Mouse (Mus musculus) gastrocnemius, postnatal 36 days (tissue): ENCODE results near the gene Chrd. TPM values are rescaled to one million over a fixed set of nuclear protein-coding genes. Genes with fewer than 3 reads are reported as not detected.

Source experiments
- total RNA-seq, 2 experiments: library from RNA; stranded (reverse); gene quantifications; 2 replicates each; pipeline ENCODE4 v1.2.3; 2021

Chrd gene
- total RNA-seq, 2 experiments from 2014 or later, result 2.3 to 3.0 TPM

Other genes starting within 250 kb of the Chrd start
- 10 to 100 TPM; 44.2 to 56.1 TPM for gene Eif2b5, start 234.3 kb upstream of the Chrd start, total RNA-seq
- 10 to 100 TPM; 27.8 to 28.8 TPM for gene Dvl3, start 216.1 kb upstream of the Chrd start, total RNA-seq
- 100 to 1,000 TPM; 133 to 135 TPM for gene Ap2m1, start 197.6 kb upstream of the Chrd start, total RNA-seq
- 10 to 100 TPM; 51.0 to 69.7 TPM for gene Abcf3, start 184.6 kb upstream of the Chrd start, total RNA-seq
- gene Vwa5b2, start 143.7 kb upstream of the Chrd start, total RNA-seq, result not detected
- gene Eef1akmt4, start 121.5 kb upstream of the Chrd start, total RNA-seq, result 1 to 10 TPM; 3.7 to 5.5 TPM
- not detected for gene Gm49333, start 121.5 kb upstream of the Chrd start, total RNA-seq
- gene Alg3, start 121.4 kb upstream of the Chrd start, total RNA-seq, result 10 to 100 TPM; 12.7 to 15.8 TPM
- 1 to 10 TPM; 1.0 to 1.3 TPM for gene Camk2n2, start 111.8 kb upstream of the Chrd start, total RNA-seq
- under 1 TPM; 0.30 to 0.41 TPM for gene Ece2, start 103.3 kb upstream of the Chrd start, total RNA-seq
- 100 to 1,000 TPM; 189 to 197 TPM for gene Psmd2, start 81.5 kb upstream of the Chrd start, total RNA-seq
- gene Eif4g1, start 64.8 kb upstream of the Chrd start, total RNA-seq, result 100 to 1,000 TPM; 395 to 402 TPM
- gene Fam131a, start 39.9 kb upstream of the Chrd start, total RNA-seq, result 10 to 100 TPM; 50.1 to 79.3 TPM
- 1 to 10 TPM; 7.7 to 9.3 TPM for gene Polr2h, start 15.5 kb upstream of the Chrd start, total RNA-seq
- 1 to 10 TPM in 1 of 2 experiments, under 1 TPM in 1; 0.99 to 1.0 TPM for gene Clcn2, start 15.4 kb upstream of the Chrd start, total RNA-seq
- gene Thpo, start 1.4 kb downstream of the Chrd start, total RNA-seq, result 1 to 10 TPM; 3.6 to 4.0 TPM